Mouse (Mus musculus): ENCODE data around the gene Dtl. TPM values are rescaled to one million over a fixed set of nuclear protein-coding genes. Genes with fewer than 3 reads are reported as not detected.

Dtl gene
- polyA plus RNA-seq, 1 experiment from 2014 or later, result 53.6 TPM

DNA sequence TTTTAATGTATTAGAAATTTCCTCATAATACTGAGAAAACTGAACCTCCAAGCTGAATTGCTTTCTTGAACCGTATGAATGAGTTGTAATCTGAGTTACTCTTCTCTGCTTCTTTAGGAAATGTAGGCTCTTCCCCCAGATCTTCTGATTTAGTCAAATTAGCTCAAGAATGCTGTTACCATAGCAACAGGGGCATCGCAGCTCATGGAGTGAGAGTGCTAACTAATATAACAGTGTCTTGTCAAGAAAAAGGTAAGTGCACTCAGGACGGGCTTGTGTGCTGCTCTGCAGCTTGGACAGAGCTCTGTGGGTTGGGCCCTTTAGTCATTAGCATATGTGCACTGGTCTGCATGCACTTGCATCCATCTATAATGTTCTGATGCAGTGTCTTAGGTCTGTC, 29.3 kb upstream of the Dtl start:
- no peaks in the 10 kb centered on the region for H3K27me3 ChIP-seq (ENCODE audit: insufficient read depth, poor library complexity, severe bottlenecking)
- WGBS, result 79% methylated on average over 3 of the region's 3 CpGs
- no peaks in the 10 kb centered on the region for H3K4me1 ChIP-seq
- H3K27ac ChIP-seq, result no peak overlapping the region
- H3K4me3 ChIP-seq, result no peak overlapping the region
- DNase-seq (ENCODE audit: low spot score), result peak; percentile 54
- H3K36me3 ChIP-seq, result peaks cover 87% of the 10 kb centered on the region
- no peaks in the 10 kb centered on the region for H3K9me3 ChIP-seq

DNA sequence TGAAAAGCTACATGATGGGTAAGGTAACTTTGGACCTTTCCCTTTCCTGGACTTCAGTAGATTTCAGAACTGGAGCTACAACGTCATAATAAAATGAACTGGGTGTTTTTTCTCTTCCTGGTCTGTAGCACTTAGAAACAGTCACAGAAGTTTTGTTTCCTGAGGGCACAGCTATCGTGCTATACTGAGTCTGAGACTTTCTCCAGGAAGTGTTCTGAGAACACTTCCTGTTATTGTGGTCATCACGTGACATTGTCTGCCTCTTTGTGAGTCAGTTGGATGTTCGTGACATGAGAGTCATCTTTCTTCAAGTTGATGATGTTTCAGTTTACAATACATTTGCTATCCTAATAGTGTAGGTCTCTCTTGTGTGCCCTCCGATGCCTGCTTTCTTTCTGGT, 23.9 kb upstream of the Dtl start:
- no peaks in the 10 kb centered on the region for H3K9me3 ChIP-seq
- H3K27me3 ChIP-seq (ENCODE audit: insufficient read depth, poor library complexity, severe bottlenecking), result no peaks in the 10 kb centered on the region
- H3K36me3 ChIP-seq, result peaks cover 80% of the 10 kb centered on the region
- no peak for DNase-seq (ENCODE audit: low spot score)
- no peak overlapping the region for H3K4me3 ChIP-seq
- WGBS, result 68% methylated on average over 5 of the region's 5 CpGs
- no peaks in the 10 kb centered on the region for H3K4me1 ChIP-seq
- no peak overlapping the region for H3K27ac ChIP-seq

DNA sequence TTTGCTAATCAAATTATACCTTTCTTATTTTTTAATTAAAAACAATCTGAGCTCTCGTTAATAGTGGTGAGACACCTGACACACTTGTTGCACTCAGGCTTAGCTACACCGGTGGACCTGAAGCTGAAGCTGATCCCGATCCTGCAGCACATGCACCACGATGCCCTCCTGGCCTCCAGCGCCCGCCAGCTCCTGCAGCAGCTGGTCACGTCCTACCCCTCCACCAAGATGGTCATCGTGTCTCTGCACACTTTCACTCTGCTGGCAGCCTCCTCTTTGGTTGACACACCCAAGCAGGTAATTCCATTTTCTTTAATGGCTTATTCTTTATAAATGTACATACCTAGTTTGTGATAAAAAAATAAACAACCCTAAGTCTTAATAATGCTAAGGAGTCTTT, 20.7 kb upstream of the Dtl start:
- peaks cover 9% of the 10 kb centered on the region for H3K4me1 ChIP-seq
- H3K36me3 ChIP-seq, result peaks cover 73% of the 10 kb centered on the region
- H3K27me3 ChIP-seq (ENCODE audit: insufficient read depth, poor library complexity, severe bottlenecking), result no peaks in the 10 kb centered on the region
- H3K9me3 ChIP-seq, result no peaks in the 10 kb centered on the region
- DNase-seq (ENCODE audit: low spot score), result peak; percentile 59
- H3K27ac ChIP-seq, result no peak overlapping the region
- WGBS, result 92% methylated on average over 8 of the region's 8 CpGs
- H3K4me3 ChIP-seq, result no peak overlapping the region

DNA sequence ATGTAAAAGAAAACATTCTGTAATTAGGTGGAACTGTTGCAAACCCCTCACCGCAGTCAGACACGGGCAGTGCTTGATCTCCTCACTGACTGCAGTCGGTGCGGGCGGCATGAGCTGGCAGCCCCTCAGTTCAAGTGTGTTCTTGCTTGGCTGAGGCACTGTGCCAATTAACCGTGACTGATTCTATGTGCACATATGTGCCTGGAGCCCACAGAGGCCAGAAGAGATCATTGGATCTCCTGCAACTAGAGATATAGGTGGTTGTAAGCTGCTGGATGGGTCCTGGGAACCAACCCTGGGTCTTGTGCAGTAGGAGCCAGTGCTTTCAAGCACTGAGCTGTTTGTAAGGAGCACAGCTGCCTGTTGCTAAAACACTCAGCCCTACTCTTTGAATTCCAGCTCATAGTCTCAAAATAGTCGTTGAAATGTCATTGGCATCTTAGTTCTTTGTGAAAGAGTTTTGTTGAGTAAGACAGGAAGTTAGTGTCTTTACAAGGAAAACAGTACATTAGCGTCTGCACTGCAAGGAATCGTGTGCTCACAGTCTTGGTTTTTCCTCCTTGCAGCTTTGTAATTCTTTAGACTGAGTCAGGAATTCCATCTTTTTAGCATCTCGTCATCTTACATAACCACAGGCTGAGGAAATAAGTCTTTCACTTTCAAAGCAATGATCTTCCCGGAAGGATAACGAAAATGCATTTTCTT, 16.8 kb upstream of the Dtl start:
- no peak for DNase-seq (ENCODE audit: low spot score)
- no peak overlapping the region for H3K27ac ChIP-seq
- no peaks in the 10 kb centered on the region for H3K9me3 ChIP-seq
- no peak overlapping the region for H3K4me3 ChIP-seq
- WGBS, result 86% methylated on average over 12 of the region's 12 CpGs
- H3K36me3 ChIP-seq, result peaks cover 81% of the 10 kb centered on the region
- no peaks in the 10 kb centered on the region for H3K27me3 ChIP-seq (ENCODE audit: insufficient read depth, poor library complexity, severe bottlenecking)
- peaks cover 9% of the 10 kb centered on the region for H3K4me1 ChIP-seq

DNA sequence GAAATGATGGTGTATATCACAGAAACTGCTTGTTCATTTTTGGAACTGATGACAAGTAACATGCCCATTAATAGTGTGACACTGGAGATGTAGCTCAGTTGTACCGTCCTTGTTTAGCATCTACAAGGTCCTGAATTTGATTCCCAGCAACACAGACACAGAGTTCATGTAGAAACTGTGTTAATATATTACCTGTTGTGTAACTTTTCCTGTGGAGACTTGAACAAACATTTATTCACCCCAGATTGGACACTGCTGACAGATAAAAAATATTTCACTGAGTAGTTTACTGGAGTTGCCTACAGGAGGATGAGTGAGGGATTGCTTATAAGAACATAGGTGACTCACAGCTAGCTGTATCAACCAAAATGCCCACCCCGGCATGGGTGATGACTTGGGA, 13.4 kb upstream of the Dtl start:
- 97% methylated on average over 2 of the region's 2 CpGs for WGBS
- Histone ChIP-seq H3K27me3 (ENCODE audit: insufficient read depth, poor library complexity, severe bottlenecking) (no peaks in the 10 kb centered on the region), H3K27ac (no peak overlapping the region), H3K9me3 (no peaks in the 10 kb centered on the region), H3K4me3 (no peak overlapping the region), H3K36me3 (peaks cover 81% of the 10 kb centered on the region), H3K4me1 (peaks cover 9% of the 10 kb centered on the region)
- no peak for DNase-seq (ENCODE audit: low spot score)

DNA sequence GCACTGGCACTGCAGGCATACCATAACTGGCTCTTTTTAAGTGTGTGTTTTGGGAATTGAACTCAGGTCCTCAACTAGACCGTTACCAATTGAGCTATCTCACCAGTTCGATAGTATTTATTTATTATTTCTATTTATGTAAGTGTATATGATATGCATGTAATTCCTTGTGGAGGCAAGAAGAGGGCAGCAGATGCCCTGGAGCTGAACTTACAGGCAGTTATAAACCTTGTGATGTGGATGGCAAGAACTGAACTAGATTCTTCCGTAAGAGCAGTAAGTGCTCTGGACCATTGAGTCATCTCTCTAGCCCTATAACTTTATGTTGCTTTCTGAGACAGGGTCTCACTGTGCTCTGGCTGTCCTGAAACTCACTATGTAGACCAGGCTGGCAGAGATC, 11.7 kb upstream of the Dtl start:
- H3K4me3 ChIP-seq, result no peak overlapping the region
- peaks cover 83% of the 10 kb centered on the region for H3K36me3 ChIP-seq
- H3K4me1 ChIP-seq, result peaks cover 2% of the 10 kb centered on the region; the same call in 1 of the 2 replicates
- no peaks in the 10 kb centered on the region for H3K9me3 ChIP-seq
- H3K27me3 ChIP-seq (ENCODE audit: insufficient read depth, poor library complexity, severe bottlenecking), result no peaks in the 10 kb centered on the region
- DNase-seq (ENCODE audit: low spot score), result no peak
- 94% methylated on average over 3 of the region's 3 CpGs for WGBS
- no peak overlapping the region for H3K27ac ChIP-seq

DNA sequence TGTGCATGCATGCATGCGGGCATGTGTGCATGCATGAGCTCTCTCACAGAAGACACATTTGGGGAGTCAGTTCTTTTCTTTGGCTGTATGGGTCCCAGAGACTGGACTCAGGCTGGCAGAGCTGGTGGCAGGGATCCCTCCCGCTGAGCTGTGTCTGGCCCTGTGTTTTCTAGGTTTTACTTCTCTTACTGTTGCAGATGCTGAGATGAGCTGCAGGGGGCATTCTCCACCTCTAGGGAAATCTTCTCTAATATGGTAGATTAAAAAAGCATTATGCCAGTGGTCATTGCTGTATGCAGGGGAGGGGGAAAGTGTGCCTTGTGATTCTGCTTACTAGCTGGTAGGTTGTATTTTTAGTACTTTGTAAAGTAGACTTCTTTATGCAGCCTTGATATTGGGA, 10.4 kb upstream of the Dtl start:
- Histone ChIP-seq H3K9me3 (no peaks in the 10 kb centered on the region), H3K4me3 (no peak overlapping the region), H3K36me3 (peaks cover 77% of the 10 kb centered on the region), H3K27me3 (ENCODE audit: insufficient read depth, poor library complexity, severe bottlenecking) (no peaks in the 10 kb centered on the region), H3K4me1 (no peaks in the 10 kb centered on the region), H3K27ac (no peak overlapping the region)
- DNase-seq (ENCODE audit: low spot score), result no peak
- 78% methylated on average over 2 of the region's 2 CpGs for WGBS

DNA sequence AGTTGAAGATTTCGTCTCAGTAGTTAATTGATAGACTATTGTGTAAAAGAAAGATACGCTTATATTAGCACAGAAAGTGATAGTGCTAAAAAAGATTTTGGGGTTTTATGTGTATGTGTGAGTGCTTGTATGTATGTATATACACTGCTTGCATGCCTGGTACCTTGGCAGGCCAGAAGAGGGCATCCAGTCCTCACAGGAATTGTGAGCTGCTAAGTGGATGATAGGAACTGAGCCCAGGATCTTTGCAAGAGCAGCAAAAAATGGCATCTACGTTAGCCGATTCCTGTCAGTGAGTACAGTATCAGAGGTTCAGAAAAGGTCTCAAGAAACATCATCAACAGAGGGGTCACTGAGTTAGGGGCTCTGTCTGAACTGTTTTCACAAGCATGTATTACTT, 9.1 kb upstream of the Dtl start:
- Histone ChIP-seq H3K27me3 (ENCODE audit: insufficient read depth, poor library complexity, severe bottlenecking) (no peaks in the 10 kb centered on the region), H3K4me1 (no peaks in the 10 kb centered on the region), H3K36me3 (peaks cover 74% of the 10 kb centered on the region), H3K9me3 (no peaks in the 10 kb centered on the region), H3K27ac (no peak overlapping the region), H3K4me3 (no peak overlapping the region)
- no peak for DNase-seq (ENCODE audit: low spot score)
- 89% methylated on average over 4 of the region's 4 CpGs for WGBS

DNA sequence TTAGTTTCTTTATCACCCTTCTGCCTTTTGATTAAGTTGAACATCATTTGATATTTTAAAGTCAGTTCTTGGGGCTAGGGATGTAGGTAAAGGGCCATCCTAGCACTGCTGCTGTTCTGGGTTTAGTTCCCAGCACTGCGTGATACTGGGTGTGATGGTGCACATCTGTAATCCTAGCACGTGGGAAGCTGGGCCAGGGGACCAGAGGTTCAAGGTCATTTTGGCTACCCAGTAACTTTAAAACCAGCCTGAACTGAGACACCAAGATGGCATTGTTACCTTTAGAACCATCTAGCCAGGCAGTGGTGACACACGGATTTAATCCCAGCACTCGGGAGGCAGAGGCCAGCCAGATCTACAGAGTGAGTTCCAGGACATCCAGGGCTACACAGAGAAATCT, 8.5 kb upstream of the Dtl start:
- no peaks in the 10 kb centered on the region for H3K4me1 ChIP-seq
- no peaks in the 10 kb centered on the region for H3K27me3 ChIP-seq (ENCODE audit: insufficient read depth, poor library complexity, severe bottlenecking)
- no peaks in the 10 kb centered on the region for H3K9me3 ChIP-seq
- H3K27ac ChIP-seq, result no peak overlapping the region
- H3K4me3 ChIP-seq, result no peak overlapping the region
- no peak for DNase-seq (ENCODE audit: low spot score)
- H3K36me3 ChIP-seq, result peaks cover 73% of the 10 kb centered on the region
- WGBS, result 89% methylated on average over 4 of the region's 4 CpGs

DNA sequence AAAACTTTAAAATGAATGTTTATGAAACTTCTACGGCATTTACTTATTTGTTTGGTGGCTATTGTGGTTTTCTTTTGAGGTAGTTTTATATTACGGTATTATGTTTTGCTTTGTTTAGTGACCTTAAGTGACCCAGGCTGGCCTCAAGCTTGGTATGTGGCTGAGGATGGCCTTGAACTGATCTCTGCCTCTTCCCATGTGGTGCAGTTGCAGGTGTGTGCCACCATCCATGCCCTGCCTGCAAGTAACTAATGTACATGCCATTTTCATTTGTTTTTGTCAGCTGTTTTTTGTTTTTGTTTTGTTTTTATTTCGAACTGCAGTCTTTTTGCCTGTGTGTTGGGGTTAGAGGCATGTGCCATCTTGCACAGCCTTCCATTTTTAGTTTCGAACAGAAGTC, 6.3 kb upstream of the Dtl start:
- Histone ChIP-seq H3K4me3 (no peak overlapping the region), H3K27me3 (ENCODE audit: insufficient read depth, poor library complexity, severe bottlenecking) (no peaks in the 10 kb centered on the region), H3K4me1 (peaks cover 14% of the 10 kb centered on the region), H3K9me3 (no peaks in the 10 kb centered on the region), H3K27ac (no peak overlapping the region), H3K36me3 (peaks cover 56% of the 10 kb centered on the region)
- 93% methylated on average over 4 of the region's 4 CpGs for WGBS
- no peak for DNase-seq (ENCODE audit: low spot score)

DNA sequence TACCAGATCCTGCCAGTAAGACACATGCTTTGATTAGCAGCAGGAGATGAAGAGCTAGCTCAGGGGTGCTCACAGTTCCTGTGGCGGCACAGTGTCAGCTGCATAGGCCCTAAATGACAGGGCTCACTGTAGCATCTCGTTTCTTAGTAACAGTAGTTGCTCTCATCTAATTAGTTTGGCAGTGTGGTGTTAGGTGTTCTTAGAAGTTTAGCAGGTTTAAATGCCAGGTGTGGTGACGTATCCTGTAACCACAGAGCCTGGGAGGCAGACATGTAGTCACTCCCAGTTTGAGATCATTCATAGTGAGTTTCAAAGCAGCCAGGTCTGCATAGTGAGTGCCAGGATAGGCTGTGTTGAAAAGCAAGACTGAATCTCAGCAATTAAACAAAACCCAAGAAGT, 4.2 kb upstream of the Dtl start:
- Histone ChIP-seq H3K4me1 (peaks cover 18% of the 10 kb centered on the region), H3K4me3 (no peak overlapping the region), H3K27ac (no peak overlapping the region), H3K27me3 (ENCODE audit: insufficient read depth, poor library complexity, severe bottlenecking) (no peaks in the 10 kb centered on the region), H3K36me3 (peaks cover 39% of the 10 kb centered on the region), H3K9me3 (no peaks in the 10 kb centered on the region)
- WGBS, result 93% methylated on average over 3 of the region's 3 CpGs
- DNase-seq (ENCODE audit: low spot score), result no peak

DNA sequence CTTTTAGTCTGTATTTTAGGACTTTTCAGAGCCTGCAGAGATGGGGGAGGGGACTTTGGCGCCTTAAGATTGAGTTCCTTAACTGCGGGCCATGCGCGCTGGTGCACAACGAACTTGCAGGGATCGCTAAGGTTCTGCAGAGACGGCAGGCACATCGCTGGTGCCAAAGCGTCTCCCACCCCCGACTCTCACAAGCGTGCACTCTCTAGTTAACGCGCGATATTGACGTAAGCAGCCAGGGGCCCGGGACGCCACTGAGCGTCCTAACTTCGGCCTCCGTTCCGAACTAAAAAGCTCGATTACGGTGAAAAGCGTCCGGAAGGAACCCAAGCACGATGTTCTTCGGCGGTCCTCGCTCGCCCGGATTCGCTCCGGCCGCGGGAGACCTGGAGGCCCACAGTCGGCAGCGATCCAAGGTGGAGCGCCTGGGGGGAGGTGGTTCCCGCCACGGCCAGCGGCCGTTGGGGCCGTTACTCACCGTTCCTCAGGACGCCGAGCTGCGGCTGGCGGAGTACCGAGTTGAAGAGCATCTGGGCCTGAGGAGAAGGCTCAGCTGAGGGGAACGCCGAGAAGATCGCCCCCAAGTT, 380 bp downstream of the Dtl start:
- under 1% methylated on average over 52 of the region's 52 CpGs for WGBS
- H3K4me3 ChIP-seq, result peak overlapping the region; percentile 92
- H3K9me3 ChIP-seq, result no peaks in the 10 kb centered on the region
- no peaks in the 10 kb centered on the region for H3K27me3 ChIP-seq (ENCODE audit: insufficient read depth, poor library complexity, severe bottlenecking)
- H3K36me3 ChIP-seq, result peaks cover 19% of the 10 kb centered on the region
- H3K4me1 ChIP-seq, result peaks cover 18% of the 10 kb centered on the region
- H3K27ac ChIP-seq, result peak overlapping the region; percentile 97
- DNase-seq (ENCODE audit: low spot score), result peak; percentile 91

DNA sequence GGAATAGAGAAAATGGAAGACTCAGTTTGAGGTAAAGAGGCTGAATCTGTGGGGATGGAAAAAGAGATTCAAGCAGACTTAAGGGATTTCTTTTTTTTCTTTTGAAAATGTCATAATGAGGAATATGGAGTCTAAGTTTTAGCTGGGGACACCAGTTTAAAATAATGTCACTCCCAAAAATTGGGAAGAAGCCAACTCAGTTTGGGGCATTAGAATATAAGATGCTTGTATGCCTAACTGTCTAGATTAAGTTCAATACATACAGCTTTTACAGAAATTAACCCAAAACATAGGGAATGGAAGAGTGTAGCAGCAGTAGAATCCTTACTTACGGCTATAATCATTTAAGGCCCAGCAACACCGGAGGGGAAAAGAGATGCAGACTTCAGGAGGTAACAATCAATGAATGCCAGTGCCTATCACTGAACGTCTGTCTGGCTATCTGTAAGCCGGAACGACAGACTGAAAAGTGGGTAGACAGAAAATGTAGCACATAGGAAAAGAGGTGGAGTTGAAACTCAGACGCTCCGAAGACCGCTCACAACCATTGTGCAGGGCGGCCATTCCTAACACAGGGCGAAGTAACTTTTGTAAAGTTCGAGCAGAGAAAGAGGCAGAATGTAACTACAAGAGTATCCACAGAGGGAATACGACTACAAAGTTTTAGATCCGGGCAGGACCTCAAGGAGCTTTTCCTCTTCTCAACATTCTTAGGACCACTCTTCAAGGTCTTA, 1.3 kb downstream of the Dtl start:
- peak overlapping the region; percentile 97 for H3K27ac ChIP-seq
- no peaks in the 10 kb centered on the region for H3K27me3 ChIP-seq (ENCODE audit: insufficient read depth, poor library complexity, severe bottlenecking)
- no peaks in the 10 kb centered on the region for H3K9me3 ChIP-seq
- WGBS, result 3% methylated on average over 13 of the region's 13 CpGs
- peaks cover 18% of the 10 kb centered on the region; the same call in 1 of the 2 replicates for H3K36me3 ChIP-seq
- no peak for DNase-seq (ENCODE audit: low spot score)
- H3K4me1 ChIP-seq, result peaks cover 18% of the 10 kb centered on the region
- peak overlapping the region; percentile 92 for H3K4me3 ChIP-seq
